Mouse (Mus musculus) erythroblast, embryonic 14.5 days (primary cell): ENCODE measurements around the gene Umps. TPM values are rescaled to one million over a fixed set of nuclear protein-coding genes. Genes with fewer than 3 reads are reported as not detected.

Source experiments
- H3K27me3 ChIP-seq: 2 replicates; pipeline ENCODE4 v1.6.1; 2012; ENCODE audit warnings: inconsistent platforms; ENCODE audit not compliant: control insufficient read depth
- H3K36me3 ChIP-seq: 2 replicates; pipeline ENCODE4 v1.6.1; 2012; ENCODE audit warnings: mild to moderate bottlenecking, inconsistent platforms; ENCODE audit not compliant: control insufficient read depth
- H3K4me1 ChIP-seq: 2 replicates; pipeline ENCODE4 v1.6.1; 2012; ENCODE audit warnings: inconsistent platforms; ENCODE audit not compliant: control insufficient read depth
- H3K4me3 ChIP-seq: replicated peaks from 2 replicates; pipeline ENCODE3; 2012; ENCODE audit warnings: moderate library complexity, mild to moderate bottlenecking, inconsistent platforms
- H3K9me3 ChIP-seq: 2 replicates; pipeline ENCODE4 v1.6.1; 2012; ENCODE audit warnings: low read length, inconsistent platforms, mixed read lengths; ENCODE audit not compliant: control insufficient read depth
- GATA1 ChIP-seq: IDR thresholded peaks from 2 replicates; pipeline ENCODE4 v1.6.1; 2012; ENCODE audit warnings: low read length, inconsistent platforms, mixed read lengths
- TAL1 ChIP-seq: IDR thresholded peaks from 3 replicates; pipeline ENCODE4 v1.6.1; 2012; ENCODE audit warnings: low read length, inconsistent platforms, mixed read lengths
- polyA plus RNA-seq: library from polyadenylated mRNA; stranded (reverse); fragments of >175 nt; gene quantifications from 2 replicates; pipeline ENCODE4 v1.2.3, GENCODE M21; 2012

The Umps gene
- polyA plus RNA-seq, 1 experiment = 0.77 TPM

GRCm38 (mm10) chr16:33914997-33915396 is 51.8 kb downstream of the Umps start:
- no peak for TF ChIP-seq GATA1
- Histone ChIP-seq H3K4me3 (no peak overlapping the region), H3K36me3 (peaks cover 3% of the 10 kb centered on the region; the same call in 1 of the 2 replicates), H3K27me3 (no peaks in the 10 kb centered on the region), H3K9me3 (no peaks in the 10 kb centered on the region), H3K4me1 (no peaks in the 10 kb centered on the region)

GRCm38 (mm10) chr16:33908239-33908638 is 58.6 kb downstream of the Umps start:
- H3K36me3 ChIP-seq = no peaks in the 10 kb centered on the region; the same call in 1 of the 2 replicates
- TF ChIP-seq GATA1 = no peak
- TF ChIP-seq TAL1 = no peak
- H3K27me3 ChIP-seq = no peaks in the 10 kb centered on the region
- no peak overlapping the region for H3K4me3 ChIP-seq
- no peaks in the 10 kb centered on the region for H3K4me1 ChIP-seq
- no peaks in the 10 kb centered on the region for H3K9me3 ChIP-seq

Other genes with a start within 250 kb of the Umps start
- gene Muc13, start 173.0 kb downstream of the Umps start, polyA plus RNA-seq = not detected in 2 replicates
- 0.13 and 0.32 TPM in 2 replicates for gene Itgb5, start 137.4 kb downstream of the Umps start, polyA plus RNA-seq